Mouse (Mus musculus) MEL (cell line): ENCODE data around the gene 1700020D05Rik. TPM values are rescaled to one million over a fixed set of nuclear protein-coding genes. Genes with fewer than 3 reads are reported as not detected.

Source experiments
- DNase-seq: peaks from one replicate; pipeline ENCODE4 v3.0.0; 2011; ENCODE audit warnings: low read depth, low spot score
- H3K27ac ChIP-seq: 2 replicates; pipeline ENCODE4 v1.5.1; 2012; ENCODE audit warnings: low read depth, mild to moderate bottlenecking, control low read depth, low read length, moderate library complexity; ENCODE audit not compliant: control insufficient read depth
- H3K27me3 ChIP-seq, 2 experiments: fragments of 150-350 bp in 1 of 2; sonication (generic) in 1 of 2; 2 replicates each; pipeline ENCODE4 v1.6.1; 2012; ENCODE audit warnings: low read length in 2 of 2, mild to moderate bottlenecking in 2 of 2, improper control_type of control experiment in 1 of 2, moderate library complexity in 1 of 2; ENCODE audit not compliant: insufficient read depth in 2 of 2, control insufficient read depth in 1 of 2
- H3K36me3 ChIP-seq, 2 experiments: 2 replicates each; pipeline ENCODE4 v1.6.1; 2012 to 2014; ENCODE audit warnings: low read length in 2 of 2, improper control_type of control experiment in 1 of 2, inconsistent platforms in 1 of 2, mild to moderate bottlenecking in 1 of 2; ENCODE audit not compliant: insufficient read depth in 2 of 2, control insufficient read depth in 1 of 2
- H3K4me1 ChIP-seq, 2 experiments: fragments of 150-350 bp in 1 of 2; sonication (generic) in 1 of 2; 2 replicates each; pipeline ENCODE4 v1.6.1; 2012; ENCODE audit warnings: low read length in 2 of 2, improper control_type of control experiment in 1 of 2, mild to moderate bottlenecking in 1 of 2; ENCODE audit not compliant: insufficient read depth in 2 of 2, control insufficient read depth in 1 of 2
- H3K4me3 ChIP-seq, 2 experiments: fragments of 150-350 bp in 1 of 2; sonication (generic) in 1 of 2; 2 replicates each; pipeline ENCODE4 v1.5.1; 2012; ENCODE audit warnings: low read depth in 2 of 2, low read length in 2 of 2, mild to moderate bottlenecking in 2 of 2, moderate library complexity in 2 of 2, control low read depth in 1 of 2, improper control_type of control experiment in 1 of 2; ENCODE audit not compliant: control insufficient read depth in 1 of 2, insufficient read depth in 1 of 2
- H3K79me2 ChIP-seq: 2 replicates; pipeline ENCODE4 v1.6.1; 2012; ENCODE audit warnings: mild to moderate bottlenecking, low read length, moderate library complexity; ENCODE audit not compliant: control insufficient read depth, poor library complexity, insufficient read depth
- H3K9ac ChIP-seq: 2 replicates; pipeline ENCODE4 v1.6.1; 2012; ENCODE audit warnings: low read depth, mild to moderate bottlenecking, control low read depth, low read length, moderate library complexity; ENCODE audit not compliant: control insufficient read depth, poor library complexity, severe bottlenecking
- H3K9me3 ChIP-seq: fragments of 150-350 bp; sonication (generic); replicated peaks from 2 replicates; pipeline ENCODE4 v1.6.1; 2012; ENCODE audit warnings: mild to moderate bottlenecking, low read length, improper control_type of control experiment, moderate library complexity; ENCODE audit not compliant: insufficient read depth
- CHD1 ChIP-seq: IDR thresholded peaks from 2 replicates; pipeline ENCODE4 v1.6.1; 2012; ENCODE audit warnings: low read depth, mild to moderate bottlenecking, inconsistent platforms, low read length, improper control_type of control experiment
- CHD2 ChIP-seq: IDR thresholded peaks from 2 replicates; pipeline ENCODE4 v1.6.1; 2011; ENCODE audit warnings: low read length, improper control_type of control experiment
- E2F4 ChIP-seq: IDR thresholded peaks from 2 replicates; pipeline ENCODE4 v1.6.1; 2011; ENCODE audit warnings: low read depth, low read length, improper control_type of control experiment, borderline replicate concordance
- ELF1 ChIP-seq: IDR thresholded peaks from 2 replicates; pipeline ENCODE4 v1.6.1; 2014; ENCODE audit warnings: low read depth, mild to moderate bottlenecking, inconsistent platforms, low read length, improper control_type of control experiment, moderate library complexity
- ETS1 ChIP-seq: IDR thresholded peaks from 2 replicates; pipeline ENCODE4 v1.6.1; 2012; ENCODE audit warnings: low read depth, mild to moderate bottlenecking, inconsistent platforms, low read length, improper control_type of control experiment, moderate library complexity
- GATA1 ChIP-seq: IDR thresholded peaks from 2 replicates; pipeline ENCODE4 v1.6.1; 2011; ENCODE audit warnings: low read depth, low read length, improper control_type of control experiment
- HCFC1 ChIP-seq: IDR thresholded peaks from 2 replicates; pipeline ENCODE4 v1.6.1; 2012; ENCODE audit warnings: low read depth, mild to moderate bottlenecking, inconsistent platforms, low read length, improper control_type of control experiment, moderate library complexity
- MAFK ChIP-seq: IDR thresholded peaks from 2 replicates; pipeline ENCODE4 v1.6.1; 2011; ENCODE audit warnings: low read depth, mild to moderate bottlenecking, low read length, improper control_type of control experiment, borderline replicate concordance
- MAZ ChIP-seq: IDR thresholded peaks from 2 replicates; pipeline ENCODE4 v1.6.1; 2012; ENCODE audit warnings: low read depth, mild to moderate bottlenecking, inconsistent platforms, low read length, improper control_type of control experiment
- MXI1 ChIP-seq: IDR thresholded peaks from 2 replicates; pipeline ENCODE4 v1.6.1; 2011; ENCODE audit warnings: mild to moderate bottlenecking, low read depth, low read length, improper control_type of control experiment
- MYB ChIP-seq: IDR thresholded peaks from 2 replicates; pipeline ENCODE4 v1.6.1; 2011; ENCODE audit warnings: mild to moderate bottlenecking, low read depth, low read length, improper control_type of control experiment
- NELFE ChIP-seq: IDR thresholded peaks from 2 replicates; pipeline ENCODE4 v1.6.1; 2011; ENCODE audit warnings: low read depth, low read length, improper control_type of control experiment
- RCOR1 ChIP-seq: IDR thresholded peaks from 2 replicates; pipeline ENCODE4 v1.6.1; 2012; ENCODE audit warnings: low read depth, mild to moderate bottlenecking, inconsistent platforms, low read length, improper control_type of control experiment
- SIN3A ChIP-seq: IDR thresholded peaks from 2 replicates; pipeline ENCODE4 v1.6.1; 2012; ENCODE audit warnings: low read length, improper control_type of control experiment, inconsistent platforms
- TCF12 ChIP-seq: IDR thresholded peaks from 2 replicates; pipeline ENCODE4 v1.6.1; 2014; ENCODE audit warnings: low read depth, mild to moderate bottlenecking, inconsistent platforms, low read length, improper control_type of control experiment, moderate library complexity
- USF2 ChIP-seq, 2 experiments: IDR thresholded peaks; 2 replicates each; pipeline ENCODE4 v1.6.1; 2011 to 2012; ENCODE audit warnings: improper control_type of control experiment in 2 of 2, low read length in 2 of 2, borderline replicate concordance in 1 of 2, inconsistent platforms in 1 of 2, low read depth in 1 of 2, mild to moderate bottlenecking in 1 of 2; ENCODE audit not compliant: insufficient read depth in 1 of 2
- ZC3H11A ChIP-seq: IDR thresholded peaks from 2 replicates; pipeline ENCODE4 v1.6.1; 2012; ENCODE audit warnings: low read depth, mild to moderate bottlenecking, inconsistent platforms, low read length, improper control_type of control experiment
- ZKSCAN1 ChIP-seq: IDR thresholded peaks from 2 replicates; pipeline ENCODE4 v1.6.1; 2012; ENCODE audit warnings: low read depth, mild to moderate bottlenecking, inconsistent platforms, low read length, improper control_type of control experiment, moderate library complexity
- ZNF384 ChIP-seq: IDR thresholded peaks from 2 replicates; pipeline ENCODE4 v1.6.1; 2012; ENCODE audit warnings: low read depth, mild to moderate bottlenecking, inconsistent platforms, low read length, improper control_type of control experiment
- polyA plus RNA-seq, 2 experiments: library from polyadenylated mRNA; stranded (reverse) in 1 of 2; unstranded in 1 of 2; fragments of >175 nt in 1 of 2; fragments of >200 nt in 1 of 2; gene quantifications; 2 replicates each; pipeline versions ENCODE4 v1.2.1 to v1.2.4; 2012; ENCODE audit warnings: low replicate concordance in 2 of 2, low read depth in 1 of 2; ENCODE audit not compliant: insufficient read length in 2 of 2, insufficient read depth in 1 of 2, missing spikeins in 1 of 2
- total RNA-seq: library from RNA; depleted of rRNA; stranded (reverse); fragments of 300-350 nt; gene quantifications from 2 replicates; pipeline ENCODE4 v1.2.3, GENCODE M21; 2012; rRNA removed

The 1700020D05Rik gene
- total and polyA plus RNA-seq, 3 experiments: 0.19 to 0.78 TPM; not detected in 1

DNA sequence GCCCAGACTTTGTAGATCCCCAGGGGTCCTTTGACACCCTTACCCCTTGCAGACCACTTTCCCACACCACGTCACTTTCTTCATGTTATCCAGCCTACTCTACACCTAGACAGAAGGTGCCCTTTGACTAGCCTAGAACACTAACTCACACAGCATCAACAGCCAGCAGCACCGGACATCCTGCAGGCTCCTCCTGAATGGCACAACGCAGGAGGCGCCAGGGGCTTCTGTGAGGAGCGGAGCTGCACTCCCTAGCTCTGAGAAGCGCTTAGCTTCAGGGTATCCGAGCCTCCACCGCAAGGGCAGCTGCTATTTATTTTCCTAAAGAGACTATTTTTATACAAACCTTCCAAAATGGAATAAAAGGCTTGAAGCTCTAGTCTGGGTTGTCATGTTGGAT, 48.0 kb downstream of the 1700020D05Rik start:
- Histone ChIP-seq H3K27me3 (no peaks in the 10 kb centered on the region), H3K4me1 (peaks cover 0 to 25% of the 10 kb centered on the region in 2 experiments), H3K27ac (no peak overlapping the region), H3K4me3 (no peak overlapping the region), H3K9me3 (no peaks in the 10 kb centered on the region), H3K9ac (no peak overlapping the region), H3K36me3 (peaks cover 0 to 5% of the 10 kb centered on the region in 2 experiments; a peak in 2 of 4 replicates), H3K79me2 (peaks cover 15% of the 10 kb centered on the region)
- DNase-seq: no peak
- no peak for TF ChIP-seq MYB
- no peak for TF ChIP-seq RCOR1
- no peak for TF ChIP-seq NELFE
- no peak for TF ChIP-seq ETS1
- TF ChIP-seq ELF1: no peak
- no peak for TF ChIP-seq MXI1
- TF ChIP-seq GATA1: no peak
- no peak for TF ChIP-seq SIN3A
- TF ChIP-seq ZC3H11A: no peak
- TF ChIP-seq TCF12: no peak
- no peak for TF ChIP-seq ZKSCAN1
- no peak for TF ChIP-seq CHD1
- TF ChIP-seq ZNF384: no peak
- no peak for TF ChIP-seq MAZ
- no peak for TF ChIP-seq HCFC1
- no peak for TF ChIP-seq MAFK
- no peak for TF ChIP-seq CHD2
- TF ChIP-seq E2F4: no peak
- TF ChIP-seq USF2 (IDR thresholded peaks at IDR 0.05; ENCODE audit: borderline replicate concordance in 1 of 2, insufficient read depth in 1 of 2, low read depth in 1 of 2, low read length in 2 of 2): no peak

DNA sequence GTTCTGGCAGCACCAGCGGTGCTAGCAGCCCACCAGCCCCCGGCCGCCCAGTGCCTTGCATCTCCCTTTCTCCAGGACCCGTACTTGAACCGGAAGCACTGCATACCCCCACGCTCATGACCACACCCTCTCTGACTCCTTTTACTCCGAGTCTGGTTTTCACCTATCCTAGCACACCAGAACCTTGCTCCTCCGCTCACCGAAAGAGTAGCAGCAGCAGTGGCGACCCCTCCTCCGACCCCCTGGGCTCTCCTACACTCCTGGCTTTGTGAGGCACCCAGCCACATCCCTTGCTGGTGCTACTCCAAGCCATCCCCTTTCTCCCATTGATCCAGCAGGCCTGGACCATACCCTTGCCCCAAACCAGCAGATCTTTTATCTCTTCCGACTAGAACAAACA, 48.5 kb downstream of the 1700020D05Rik start:
- Histone ChIP-seq H3K27ac (no peak overlapping the region), H3K9ac (no peak overlapping the region), H3K9me3 (no peaks in the 10 kb centered on the region), H3K36me3 (peaks cover 0 to 5% of the 10 kb centered on the region in 2 experiments; a peak in 2 of 4 replicates), H3K79me2 (peaks cover 14% of the 10 kb centered on the region), H3K27me3 (no peaks in the 10 kb centered on the region), H3K4me3 (no peak overlapping the region), H3K4me1 (peaks cover 0 to 29% of the 10 kb centered on the region in 2 experiments)
- no peak for TF ChIP-seq GATA1
- TF ChIP-seq ETS1: no peak
- no peak for DNase-seq

Other genes starting within 250 kb of the 1700020D05Rik start
Only the 30 nearest of the 31 such genes appear.
- 5.7 TPM in 2 replicates for gene Pacs1, start 230.7 kb downstream of the 1700020D05Rik start, total RNA-seq
- gene Pacs1, start 230.7 kb downstream of the 1700020D05Rik start, polyA plus RNA-seq: 10 to 100 TPM in 1 of 2 experiments, not detected in 1; 19.9 TPM
- 178 and 180 TPM in 2 replicates for gene Sf3b2, start 208.3 kb downstream of the 1700020D05Rik start, total RNA-seq
- 100 to 1,000 TPM; 259 to 331 TPM for gene Sf3b2, start 208.3 kb downstream of the 1700020D05Rik start, polyA plus RNA-seq
- not detected in 2 replicates for gene Gal3st3, start 205.5 kb downstream of the 1700020D05Rik start, total RNA-seq
- gene Gal3st3, start 205.5 kb downstream of the 1700020D05Rik start, polyA plus RNA-seq: under 1 TPM in 1 of 2 experiments, not detected in 1; 0.04 TPM
- not detected in 2 replicates for gene Catsper1, start 168.0 kb downstream of the 1700020D05Rik start, total RNA-seq
- not detected for gene Catsper1, start 168.0 kb downstream of the 1700020D05Rik start, polyA plus RNA-seq
- not detected in 2 replicates for gene Cst6, start 154.2 kb downstream of the 1700020D05Rik start, total RNA-seq
- under 1 TPM in 1 of 2 experiments, not detected in 1; 0.26 TPM for gene Cst6, start 154.2 kb downstream of the 1700020D05Rik start, polyA plus RNA-seq
- gene Eif1ad, start 137.0 kb downstream of the 1700020D05Rik start, total RNA-seq: 110 and 129 TPM in 2 replicates
- 100 to 1,000 TPM in 1 of 2 experiments, not detected in 1; 121 TPM for gene Eif1ad, start 137.0 kb downstream of the 1700020D05Rik start, polyA plus RNA-seq
- 207 and 211 TPM in 2 replicates for gene Banf1, start 136.6 kb downstream of the 1700020D05Rik start, total RNA-seq
- gene Banf1, start 136.6 kb downstream of the 1700020D05Rik start, polyA plus RNA-seq: 1,000 to 10,000 TPM in 1 of 2 experiments, 100 to 1,000 TPM in 1; 644 to 1,168 TPM
- gene Sart1, start 115.1 kb downstream of the 1700020D05Rik start, total RNA-seq: 114 and 117 TPM in 2 replicates
- gene Sart1, start 115.1 kb downstream of the 1700020D05Rik start, polyA plus RNA-seq: 100 to 1,000 TPM in 1 of 2 experiments, not detected in 1; 141 TPM
- 0.54 and 0.72 TPM in 2 replicates for gene Tsga10ip, start 101.3 kb downstream of the 1700020D05Rik start, total RNA-seq
- gene Tsga10ip, start 101.3 kb downstream of the 1700020D05Rik start, polyA plus RNA-seq: 1 to 10 TPM in 1 of 2 experiments, not detected in 1; 4.5 TPM
- gene Drap1, start 78.8 kb downstream of the 1700020D05Rik start, total RNA-seq: 160 and 183 TPM in 2 replicates
- gene Drap1, start 78.8 kb downstream of the 1700020D05Rik start, polyA plus RNA-seq: 100 to 1,000 TPM in 1 of 2 experiments, not detected in 1; 307 TPM
- 8.4 and 8.9 TPM in 2 replicates for gene AI837181, start 78.6 kb downstream of the 1700020D05Rik start, total RNA-seq
- gene AI837181, start 78.6 kb downstream of the 1700020D05Rik start, polyA plus RNA-seq: 10 to 100 TPM in 1 of 2 experiments, not detected in 1; 41.3 TPM
- gene Fosl1, start 56.2 kb downstream of the 1700020D05Rik start, total RNA-seq: 1.1 and 2.0 TPM in 2 replicates
- gene Fosl1, start 56.2 kb downstream of the 1700020D05Rik start, polyA plus RNA-seq: 1 to 10 TPM in 1 of 2 experiments, not detected in 1; 3.1 TPM
- 3.6 and 4.1 TPM in 2 replicates for gene Ccdc85b, start 45.9 kb downstream of the 1700020D05Rik start, total RNA-seq
- gene Ccdc85b, start 45.9 kb downstream of the 1700020D05Rik start, polyA plus RNA-seq: 1 to 10 TPM in 1 of 2 experiments, not detected in 1; 7.6 TPM
- gene Fibp, start 43.2 kb downstream of the 1700020D05Rik start, total RNA-seq: 21.9 and 28.3 TPM in 2 replicates
- gene Fibp, start 43.2 kb downstream of the 1700020D05Rik start, polyA plus RNA-seq: 10 to 100 TPM in 1 of 2 experiments, not detected in 1; 63.5 TPM
- 0.15 TPM in 1 of 2 replicates, not detected in the other for gene Ctsw, start 35.3 kb downstream of the 1700020D05Rik start, total RNA-seq
- under 1 TPM in 1 of 2 experiments, not detected in 1; 0.39 TPM for gene Ctsw, start 35.3 kb downstream of the 1700020D05Rik start, polyA plus RNA-seq
- gene Efemp2, start 29.8 kb downstream of the 1700020D05Rik start, total RNA-seq: 7.5 and 10.4 TPM in 2 replicates
- 10 to 100 TPM in 1 of 2 experiments, not detected in 1; 17.7 TPM for gene Efemp2, start 29.8 kb downstream of the 1700020D05Rik start, polyA plus RNA-seq
- 34.3 and 38.9 TPM in 2 replicates for gene Mus81, start 15.4 kb downstream of the 1700020D05Rik start, total RNA-seq
- 10 to 100 TPM in 1 of 2 experiments, not detected in 1; 50.5 TPM for gene Mus81, start 15.4 kb downstream of the 1700020D05Rik start, polyA plus RNA-seq
- gene Cfl1, start 13.3 kb downstream of the 1700020D05Rik start, total RNA-seq: 880 and 979 TPM in 2 replicates
- gene Cfl1, start 13.3 kb downstream of the 1700020D05Rik start, polyA plus RNA-seq: 1,000 to 10,000 TPM in 1 of 2 experiments, not detected in 1; 2,037 TPM
- gene Snx32, start 6.8 kb upstream of the 1700020D05Rik start, total RNA-seq: 1.3 and 1.8 TPM in 2 replicates
- 1 to 10 TPM in 1 of 2 experiments, not detected in 1; 2.6 TPM for gene Snx32, start 6.8 kb upstream of the 1700020D05Rik start, polyA plus RNA-seq
- gene Ovol1, start 56.9 kb upstream of the 1700020D05Rik start, total RNA-seq: not detected in 2 replicates
- gene Ovol1, start 56.9 kb upstream of the 1700020D05Rik start, polyA plus RNA-seq: under 1 TPM in 1 of 2 experiments, not detected in 1; 0.06 TPM
- gene Ap5b1, start 64.2 kb upstream of the 1700020D05Rik start, total RNA-seq: 18.0 and 18.5 TPM in 2 replicates
- gene Ap5b1, start 64.2 kb upstream of the 1700020D05Rik start, polyA plus RNA-seq: 10 to 100 TPM in 1 of 2 experiments, not detected in 1; 28.1 TPM
- gene Rnaseh2c, start 98.1 kb upstream of the 1700020D05Rik start, total RNA-seq: 109 and 124 TPM in 2 replicates
- gene Rnaseh2c, start 98.1 kb upstream of the 1700020D05Rik start, polyA plus RNA-seq: 100 to 1,000 TPM in 1 of 2 experiments, not detected in 1; 165 TPM
- 51.0 and 54.5 TPM in 2 replicates for gene Kat5, start 106.5 kb upstream of the 1700020D05Rik start, total RNA-seq
- 10 to 100 TPM in 1 of 2 experiments, not detected in 1; 67.6 TPM for gene Kat5, start 106.5 kb upstream of the 1700020D05Rik start, polyA plus RNA-seq
- 16.4 and 19.0 TPM in 2 replicates for gene Rela, start 133.7 kb upstream of the 1700020D05Rik start, total RNA-seq
- gene Rela, start 133.7 kb upstream of the 1700020D05Rik start, polyA plus RNA-seq: 10 to 100 TPM in 1 of 2 experiments, not detected in 1; 61.7 TPM
- gene Sipa1, start 159.9 kb upstream of the 1700020D05Rik start, total RNA-seq: 6.2 and 7.6 TPM in 2 replicates
- gene Sipa1, start 159.9 kb upstream of the 1700020D05Rik start, polyA plus RNA-seq: 10 to 100 TPM in 1 of 2 experiments, not detected in 1; 15.5 TPM
- 17.9 and 22.5 TPM in 2 replicates for gene Map3k11, start 185.0 kb upstream of the 1700020D05Rik start, total RNA-seq
- 10 to 100 TPM in 1 of 2 experiments, not detected in 1; 38.3 TPM for gene Map3k11, start 185.0 kb upstream of the 1700020D05Rik start, polyA plus RNA-seq
- 25.3 and 26.8 TPM in 2 replicates for gene Pcnx3, start 185.1 kb upstream of the 1700020D05Rik start, total RNA-seq
- 10 to 100 TPM in 1 of 2 experiments, not detected in 1; 76.4 TPM for gene Pcnx3, start 185.1 kb upstream of the 1700020D05Rik start, polyA plus RNA-seq
- 0.16 and 0.23 TPM in 2 replicates for gene Kcnk7, start 200.6 kb upstream of the 1700020D05Rik start, total RNA-seq
- gene Kcnk7, start 200.6 kb upstream of the 1700020D05Rik start, polyA plus RNA-seq: under 1 TPM in 1 of 2 experiments, not detected in 1; 0.60 TPM
- gene Ehbp1l1, start 222.5 kb upstream of the 1700020D05Rik start, total RNA-seq: 60.6 and 63.2 TPM in 2 replicates
- 100 to 1,000 TPM in 1 of 2 experiments, 10 to 100 TPM in 1; 77.3 to 113 TPM for gene Ehbp1l1, start 222.5 kb upstream of the 1700020D05Rik start, polyA plus RNA-seq
- gene Fam89b, start 225.9 kb upstream of the 1700020D05Rik start, total RNA-seq: 29.6 and 35.9 TPM in 2 replicates
- 10 to 100 TPM in 1 of 2 experiments, not detected in 1; 60.2 TPM for gene Fam89b, start 225.9 kb upstream of the 1700020D05Rik start, polyA plus RNA-seq